Mouse (Mus musculus) bone marrow macrophage, adult 2 months (primary cell): Measurements from ENCODE around the gene Exoc4.

ENCODE experiments used
- CTCF ChIP-seq: IDR thresholded peaks from 2 replicates; pipeline ENCODE4 v1.5.1; 2012; ENCODE audit warnings: low read depth, mild to moderate bottlenecking, low read length, moderate library complexity
- POLR2A ChIP-seq: IDR thresholded peaks from 2 replicates; pipeline ENCODE4 v1.6.1; 2012; ENCODE audit warnings: mild to moderate bottlenecking, low read depth, low read length, borderline replicate concordance

DNA sequence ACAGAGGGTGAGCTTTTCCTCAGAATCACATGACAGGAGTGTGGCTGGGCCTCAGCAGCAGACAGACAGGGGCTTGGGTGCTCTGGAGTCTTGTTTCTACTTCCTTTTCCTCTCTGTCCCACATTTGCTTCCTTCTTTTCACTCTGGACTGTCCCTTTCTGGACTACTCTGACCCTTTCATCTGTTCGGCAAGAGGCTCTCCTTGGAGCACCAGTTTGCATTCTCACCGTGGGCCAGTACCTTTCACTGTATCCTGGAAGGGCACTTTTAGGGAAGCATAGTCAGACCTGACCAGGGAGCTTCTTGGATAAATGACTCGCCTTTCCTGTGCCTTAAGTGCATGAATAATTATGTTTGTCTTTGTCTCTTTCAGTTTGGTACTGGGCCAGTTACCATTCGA lies 266.5 kb downstream of the Exoc4 start:
- no peak for TF ChIP-seq POLR2A
- TF ChIP-seq CTCF = no peak
